Mouse (Mus musculus) forebrain, embryonic 14.5 days (tissue): ENCODE measurements around the gene Gm11639. TPM values are rescaled to one million over a fixed set of nuclear protein-coding genes. Genes with fewer than 3 reads are reported as not detected.

Experiments used
- ATAC-seq: fragments of 200-750 bp; cut with Nextera tagmentation; 2 replicates; pipeline ENCODE4 v1.8.0; 2017; ENCODE audit warnings: mild to moderate bottlenecking, moderate library complexity
- DNase-seq: peaks from one replicate; pipeline ENCODE4 v3.0.0-alpha.2; 2015; ENCODE audit warnings: low spot score
- H3K27ac ChIP-seq: fragments of 300-500 bp; sonication (generic); 2 replicates; pipeline ENCODE4 v1.5.1; 2014; ENCODE audit warnings: low read depth, mild to moderate bottlenecking, control low read depth, low read length, moderate library complexity
- H3K27me3 ChIP-seq: fragments of 300-500 bp; sonication (generic); replicated peaks from 2 replicates; pipeline ENCODE4 v1.6.1; 2014; ENCODE audit warnings: low read length, control low read depth, mixed read lengths; ENCODE audit not compliant: control insufficient read depth, insufficient read depth
- H3K36me3 ChIP-seq: fragments of 300-500 bp; sonication (generic); 2 replicates; pipeline ENCODE4 v1.6.1; 2014; ENCODE audit warnings: low read length, control low read depth; ENCODE audit not compliant: control insufficient read depth, insufficient read depth
- H3K4me1 ChIP-seq: fragments of 300-500 bp; sonication (generic); 2 replicates; pipeline ENCODE4 v1.6.1; 2014; ENCODE audit warnings: antibody characterized with exemption, low read length, control low read depth; ENCODE audit not compliant: control insufficient read depth, insufficient read depth
- H3K4me2 ChIP-seq: fragments of 300-500 bp; sonication (generic); 2 replicates; pipeline ENCODE4 v1.6.1; 2014; ENCODE audit warnings: mild to moderate bottlenecking, control low read depth, low read length
- H3K4me3 ChIP-seq: fragments of 300-500 bp; sonication (generic); 2 replicates; pipeline ENCODE4 v1.5.1; 2014; ENCODE audit warnings: low read depth, low read length, control low read depth
- H3K9ac ChIP-seq: fragments of 300-500 bp; sonication (generic); 2 replicates; pipeline ENCODE4 v1.6.1; 2014; ENCODE audit warnings: mild to moderate bottlenecking, low read length, control low read depth, moderate library complexity
- H3K9me3 ChIP-seq: fragments of 300-500 bp; sonication (generic); replicated peaks from 2 replicates; pipeline ENCODE4 v1.6.1; 2016; ENCODE audit warnings: low read length, control low read depth, mixed read lengths; ENCODE audit not compliant: control insufficient read depth
- WGBS: fragments of 180-500 bp; shearing (Covaris S2); extraction: QIAGEN DNeasy Blood & Tissue Kit; methylation state at CpG from one replicate; pipeline ENCODE4 v1.1.7; 2014; 5-methylcytosine and 5-hydroxymethylcytosine counted together
- polyA plus RNA-seq: library from polyadenylated mRNA; unstranded; fragments of >200 nt; fragmentation: Nextera tagmentation; extraction: Ambion mirVana; gene quantifications from 2 replicates; pipeline ENCODE4 v1.2.1, GENCODE M21; 2014

Gm11639 gene
- not detected in 2 replicates for polyA plus RNA-seq

DNA sequence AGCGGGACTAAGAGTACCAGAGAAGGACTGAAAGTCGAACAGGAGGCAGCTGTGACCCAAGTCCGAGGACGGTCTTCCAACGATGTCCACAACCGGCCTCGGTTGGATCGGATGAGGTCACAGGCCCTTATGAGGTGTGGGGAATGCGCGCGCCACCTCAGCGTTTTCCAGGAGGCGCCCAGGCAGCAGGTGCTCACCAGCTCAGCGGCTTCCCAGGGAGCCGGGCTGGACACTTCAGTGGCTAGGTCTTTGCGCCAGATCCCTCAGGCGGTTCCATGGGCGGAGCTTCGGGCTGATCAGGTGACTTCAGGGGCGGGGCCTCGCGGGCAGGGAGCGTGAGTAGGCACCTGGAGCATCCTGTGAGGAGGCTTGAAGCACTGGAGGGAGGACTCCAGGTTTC is at the start of gene Gm11639:
Gm11639 (plus strand) TSS at position 160 of the 400 bp plus-strand sequence.
- no peak within 1 kb of the TSS for H3K9ac ChIP-seq
- no peaks in the 10 kb centered on the region for H3K9me3 ChIP-seq
- ATAC-seq = no peak
- no peaks in the 10 kb centered on the region for H3K36me3 ChIP-seq
- WGBS = 33% methylated on average over 23 of the region's 23 CpGs
- DNase-seq = no peak
- no peak within 1 kb of the TSS for H3K4me3 ChIP-seq
- H3K4me1 ChIP-seq = no peaks in the 10 kb centered on the region
- no peak within 1 kb of the TSS for H3K27ac ChIP-seq
- H3K27me3 ChIP-seq = no peaks in the 10 kb centered on the region
- peak within 1 kb of the TSS; percentile 21; the same call in 1 of the 2 replicates for H3K4me2 ChIP-seq

DNA sequence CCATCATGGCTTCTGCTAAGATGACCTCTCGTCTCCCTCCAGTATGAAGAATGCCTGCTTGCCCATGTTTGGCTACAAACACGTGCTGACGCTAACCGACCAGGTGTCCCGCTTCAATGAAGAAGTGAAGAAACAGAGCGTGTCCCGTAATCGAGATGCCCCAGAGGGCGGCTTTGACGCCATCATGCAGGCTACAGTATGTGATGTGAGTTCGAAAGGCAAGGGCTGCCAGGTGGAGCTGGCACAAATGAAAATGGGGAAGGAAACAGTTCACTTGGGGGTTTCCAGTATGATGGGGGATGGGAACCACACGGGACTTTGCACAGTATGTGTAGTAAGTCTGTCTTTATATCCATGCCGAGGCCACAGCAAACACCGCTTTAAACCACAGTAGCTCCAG is 48.5 kb upstream of the Gm11639 start:
- WGBS = 94% methylated on average over 14 of the region's 14 CpGs
- Histone ChIP-seq H3K4me1 (no peaks in the 10 kb centered on the region), H3K9ac (no peak overlapping the region), H3K27me3 (no peaks in the 10 kb centered on the region), H3K4me2 (no peak overlapping the region), H3K36me3 (no peaks in the 10 kb centered on the region), H3K9me3 (no peaks in the 10 kb centered on the region), H3K27ac (no peak overlapping the region), H3K4me3 (no peak overlapping the region)
- no peak for ATAC-seq
- DNase-seq = no peak

DNA sequence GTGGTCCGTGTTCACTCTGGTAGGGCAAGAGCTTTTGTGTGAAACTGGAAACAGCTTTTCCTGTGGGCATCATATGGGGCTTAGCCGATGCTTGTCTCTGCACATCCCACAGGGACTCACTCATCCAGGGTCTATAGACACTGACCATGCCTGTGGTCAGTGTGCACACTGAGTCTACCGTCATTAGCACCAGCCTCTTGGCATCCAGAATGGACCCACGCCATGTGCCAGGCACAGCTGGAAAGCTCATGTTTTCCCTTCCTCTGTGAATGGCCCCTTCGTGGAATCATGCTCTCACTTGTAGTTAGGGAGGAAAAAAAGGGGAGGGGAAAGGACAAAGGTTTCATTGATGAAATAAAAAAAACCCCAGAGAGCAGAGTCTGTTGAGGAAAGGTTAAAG is 47.5 kb upstream of the Gm11639 start:
- no peaks in the 10 kb centered on the region for H3K4me1 ChIP-seq
- WGBS = 56% methylated on average over 5 of the region's 5 CpGs
- DNase-seq = no peak

GRCm38 (mm10) chr11:104638906-104639305 is 46.6 kb upstream of the Gm11639 start:
- ATAC-seq = no peak
- H3K9me3 ChIP-seq = no peaks in the 10 kb centered on the region
- 82% methylated on average over 2 of the region's 2 CpGs for WGBS

More for the DNA sequence above, 47.5 kb upstream of the Gm11639 start:
- Histone ChIP-seq H3K27me3 (no peaks in the 10 kb centered on the region), H3K4me2 (no peak overlapping the region), H3K4me3 (no peak overlapping the region), H3K36me3 (no peaks in the 10 kb centered on the region), H3K9me3 (no peaks in the 10 kb centered on the region), H3K27ac (no peak overlapping the region), H3K9ac (no peak overlapping the region)
- no peak for ATAC-seq

GRCm38 (mm10) chr11:104639634-104640033 is 45.9 kb upstream of the Gm11639 start:
- no peak for ATAC-seq
- Histone ChIP-seq H3K4me1 (no peaks in the 10 kb centered on the region), H3K4me3 (no peak overlapping the region), H3K9ac (no peak overlapping the region), H3K4me2 (no peak overlapping the region), H3K9me3 (no peaks in the 10 kb centered on the region), H3K27me3 (no peaks in the 10 kb centered on the region), H3K27ac (no peak overlapping the region), H3K36me3 (no peaks in the 10 kb centered on the region)
- DNase-seq = no peak
- 93% methylated on average over 9 of the region's 9 CpGs for WGBS

More at GRCm38 (mm10) chr11:104638906-104639305, 46.6 kb upstream of the Gm11639 start:
- Histone ChIP-seq H3K27me3 (no peaks in the 10 kb centered on the region), H3K4me3 (no peak overlapping the region), H3K27ac (no peak overlapping the region), H3K4me2 (no peak overlapping the region), H3K4me1 (no peaks in the 10 kb centered on the region), H3K36me3 (no peaks in the 10 kb centered on the region), H3K9ac (no peak overlapping the region)
- DNase-seq = no peak

DNA sequence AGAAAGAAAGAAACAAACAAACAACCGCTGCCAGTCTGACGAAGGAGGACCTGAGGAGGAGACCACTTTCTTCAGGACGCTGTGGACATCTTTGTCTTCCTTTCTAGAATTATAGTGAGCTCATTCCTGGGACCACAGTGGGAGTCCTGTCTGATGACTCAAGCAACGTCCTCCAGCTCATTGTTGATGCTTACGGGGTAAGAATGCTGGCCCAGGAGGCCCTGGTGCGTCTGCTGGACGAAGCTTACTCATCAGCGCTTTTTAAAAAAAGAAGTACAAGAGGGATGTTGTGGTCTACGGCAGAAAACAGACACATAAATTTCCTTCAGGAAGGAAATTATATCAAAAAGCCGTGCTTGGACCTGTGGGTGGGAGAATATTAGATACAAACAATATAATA is 44.6 kb upstream of the Gm11639 start:
- 79% methylated on average over 10 of the region's 10 CpGs for WGBS
- ATAC-seq = no peak

GRCm38 (mm10) chr11:104643236-104643635 is 42.3 kb upstream of the Gm11639 start:
- Histone ChIP-seq H3K4me2 (no peak overlapping the region), H3K27me3 (no peaks in the 10 kb centered on the region), H3K4me3 (no peak overlapping the region), H3K4me1 (no peaks in the 10 kb centered on the region), H3K9ac (no peak overlapping the region), H3K9me3 (no peaks in the 10 kb centered on the region), H3K27ac (no peak overlapping the region), H3K36me3 (no peaks in the 10 kb centered on the region)
- WGBS = 80% methylated on average over 4 of the region's 4 CpGs
- ATAC-seq (no peak), DNase-seq (no peak)

More for the DNA sequence above, 44.6 kb upstream of the Gm11639 start:
- Histone ChIP-seq H3K9me3 (no peaks in the 10 kb centered on the region), H3K36me3 (no peaks in the 10 kb centered on the region), H3K4me1 (no peaks in the 10 kb centered on the region), H3K4me2 (no peak overlapping the region), H3K27me3 (no peaks in the 10 kb centered on the region), H3K4me3 (no peak overlapping the region), H3K9ac (no peak overlapping the region), H3K27ac (no peak overlapping the region)
- DNase-seq = no peak

DNA sequence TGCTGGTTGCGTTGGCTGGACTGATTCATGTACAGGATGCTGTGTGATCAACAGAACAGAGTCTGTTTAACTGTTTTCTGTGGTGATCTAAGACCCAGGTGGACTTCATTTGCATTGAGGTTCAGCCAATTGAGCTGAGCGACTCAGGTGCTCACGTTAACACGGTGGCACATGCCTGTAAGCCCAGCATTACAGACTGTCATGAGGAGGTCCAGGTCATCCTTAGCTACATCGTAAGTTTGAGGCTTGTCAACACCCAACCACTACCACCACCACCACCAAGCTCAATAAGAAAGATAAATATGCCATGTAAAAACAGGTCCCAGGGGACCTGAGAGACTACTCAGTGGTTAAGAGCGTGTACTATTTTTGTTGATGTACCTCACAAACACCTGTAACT is 40.1 kb upstream of the Gm11639 start:
- DNase-seq = no peak
- H3K9ac ChIP-seq = no peak overlapping the region
- ATAC-seq = no peak
- no peaks in the 10 kb centered on the region for H3K9me3 ChIP-seq
- H3K4me2 ChIP-seq = no peak overlapping the region
- no peaks in the 10 kb centered on the region for H3K4me1 ChIP-seq
- no peak overlapping the region for H3K27ac ChIP-seq
- H3K36me3 ChIP-seq = no peaks in the 10 kb centered on the region
- H3K4me3 ChIP-seq = no peak overlapping the region
- H3K27me3 ChIP-seq = no peaks in the 10 kb centered on the region
- WGBS = 94% methylated on average over 6 of the region's 6 CpGs

- DNase-seq = no peak
- H3K27me3 ChIP-seq = no peaks in the 10 kb centered on the region
- H3K27ac ChIP-seq = no peak overlapping the region
- no peaks in the 10 kb centered on the region for H3K36me3 ChIP-seq
- no peak overlapping the region for H3K4me3 ChIP-seq
- no peak overlapping the region for H3K4me2 ChIP-seq
- ATAC-seq = no peak
- H3K9ac ChIP-seq = no peak overlapping the region
- 79% methylated on average over 4 of the region's 4 CpGs for WGBS
- no peaks in the 10 kb centered on the region for H3K4me1 ChIP-seq
- H3K9me3 ChIP-seq = no peaks in the 10 kb centered on the region
Observed at GRCm38 (mm10) chr11:104646173-104646572, 39.3 kb upstream of the Gm11639 start.
